Mouse (Mus musculus) G1E (cell line): ENCODE data around the gene Fosb. TPM values are rescaled to one million over a fixed set of nuclear protein-coding genes. Genes with fewer than 3 reads are reported as not detected.
A peak's percentile ranks its signal among the peaks of the same experiment; 100 is the strongest.

Source experiments
- ATAC-seq: 2 replicates; pipeline ENCODE4 v1.8.0; 2016; ENCODE audit warnings: mild to moderate bottlenecking; ENCODE audit not compliant: insufficient number of reproducible peaks, poor library complexity, low FRiP score, severe bottlenecking; ENCODE audit errors: extremely low read depth
- DNase-seq: peaks from one replicate; pipeline ENCODE4 v3.0.0; 2012; ENCODE audit warnings: low spot score
- H3K27me3 ChIP-seq: 2 replicates; pipeline ENCODE4 v1.6.1; 2012; ENCODE audit warnings: mild to moderate bottlenecking, low read length, inconsistent platforms; ENCODE audit not compliant: insufficient read depth
- H3K36me3 ChIP-seq: replicated peaks from 2 replicates; pipeline ENCODE3; 2012; ENCODE audit warnings: mild to moderate bottlenecking, inconsistent platforms
- H3K4me1 ChIP-seq: 2 replicates; pipeline ENCODE4 v1.6.1; 2012; ENCODE audit warnings: low read depth, low read length, inconsistent platforms, mixed read lengths; ENCODE audit not compliant: insufficient read depth
- H3K4me3 ChIP-seq: 2 replicates; pipeline ENCODE4 v1.5.1; 2012; ENCODE audit warnings: low read depth, mild to moderate bottlenecking, inconsistent platforms, low read length, moderate library complexity, mixed read lengths
- H3K9me3 ChIP-seq: replicated peaks from 2 replicates; pipeline ENCODE4 v1.6.1; 2012; ENCODE audit warnings: inconsistent platforms
- CTCF ChIP-seq: IDR thresholded peaks from 2 replicates; pipeline ENCODE4 v1.5.1; 2012; ENCODE audit warnings: low read depth, low read length, inconsistent platforms, mixed read lengths
- GATA1 ChIP-seq: IDR thresholded peaks from 2 replicates; pipeline ENCODE4 v1.6.1; 2012; ENCODE audit warnings: borderline replicate concordance, low read length, inconsistent platforms, mixed read lengths
- GATA2 ChIP-seq: IDR thresholded peaks from 2 replicates; pipeline ENCODE4 v1.6.1; 2012; ENCODE audit warnings: low read depth, low read length, inconsistent platforms, borderline replicate concordance
- POLR2AphosphoS5 ChIP-seq: IDR thresholded peaks from 2 replicates; pipeline ENCODE4 v1.6.1; 2012; ENCODE audit warnings: low read depth, low read length, inconsistent platforms; ENCODE audit not compliant: insufficient replicate concordance
- TAL1 ChIP-seq: conservative IDR thresholded peaks from 2 replicates; pipeline ENCODE4 v1.6.1; 2012; ENCODE audit warnings: low read depth, low read length, inconsistent platforms, mixed read lengths
- polyA plus RNA-seq: library from polyadenylated mRNA; stranded (reverse); fragments of >175 nt; gene quantifications from 2 replicates; pipeline ENCODE4 v1.2.3, GENCODE M21; 2012
- total RNA-seq, 2 experiments: library from RNA; stranded (forward) in 1 of 2; stranded (reverse) in 1 of 2; fragments of 200-1000 nt in 1 of 2; fragments of >200 nt in 1 of 2; fragmentation: Nextera tagmentation in 1 of 2; gene quantifications; 2 replicates each; pipeline ENCODE4 v1.2.3; 2014 to 2017

Gene Fosb
- total and polyA plus RNA-seq, 3 experiments = 0.38 to 0.61 TPM; not detected in 1

DNA sequence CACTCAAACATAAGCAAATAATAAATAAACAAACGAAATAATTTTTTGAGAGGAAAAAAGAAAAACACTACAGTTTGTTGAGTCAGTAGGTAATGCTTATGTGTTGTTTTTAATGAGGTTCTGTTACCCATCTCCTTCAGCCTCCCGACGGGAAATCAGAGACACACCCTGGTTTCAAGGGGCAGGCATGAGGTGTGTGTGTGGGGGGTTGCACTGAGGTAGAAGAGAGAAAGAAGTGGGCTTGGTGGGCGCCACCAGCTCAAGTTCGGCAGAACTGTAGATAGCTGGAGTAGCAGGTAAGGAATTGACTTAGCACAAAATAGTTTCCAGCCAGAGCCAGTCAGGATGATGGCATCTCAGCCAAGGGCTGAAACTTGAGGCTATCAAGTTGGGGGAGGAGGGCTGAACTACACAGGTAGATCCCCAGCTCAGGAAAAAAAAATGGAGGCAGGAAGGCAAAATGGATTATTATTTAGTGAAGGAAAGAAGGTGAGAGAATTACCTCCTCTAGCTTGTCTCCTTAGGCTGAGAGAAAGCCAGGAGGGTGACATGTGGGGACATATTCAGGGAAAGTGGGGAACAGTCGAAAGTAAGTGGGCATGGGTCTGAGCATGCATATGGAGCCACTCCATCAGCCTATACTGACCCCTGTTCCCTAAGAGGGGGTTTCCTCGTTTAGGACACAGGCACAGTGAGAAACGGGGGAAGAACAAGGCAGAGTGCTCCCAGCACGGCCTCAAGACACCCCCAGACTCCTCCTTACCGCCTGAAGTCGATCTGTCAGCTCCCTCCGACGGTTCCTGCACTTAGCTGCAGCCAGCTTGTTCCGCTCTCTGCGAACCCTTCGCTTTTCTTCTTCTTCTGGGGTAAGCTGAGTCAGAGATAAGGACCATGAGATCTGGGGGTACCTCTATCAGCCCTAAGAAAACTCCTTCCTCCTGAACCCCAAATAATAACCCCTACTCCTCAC, 3.8 kb downstream of the Fosb start:
- TF ChIP-seq POLR2AphosphoS5 (no peak), TAL1 (no peak), GATA1 (no peak), GATA2 (no peak), CTCF (no peak)
- H3K36me3 ChIP-seq = no peaks in the 10 kb centered on the region
- ATAC-seq (no peak), DNase-seq (no peak)
- peaks cover 35% of the 10 kb centered on the region for H3K27me3 ChIP-seq
- H3K4me1 ChIP-seq = peaks cover 58% of the 10 kb centered on the region
- no peak overlapping the region for H3K4me3 ChIP-seq
- no peaks in the 10 kb centered on the region for H3K9me3 ChIP-seq

GRCm38 (mm10) chr7:19305413-19305735, 4.5 kb downstream of the Fosb start:
- H3K9me3 ChIP-seq = no peaks in the 10 kb centered on the region
- no peak overlapping the region for H3K4me3 ChIP-seq
- DNase-seq (no peak), ATAC-seq (no peak)
- TF ChIP-seq TAL1 = no peak
- TF ChIP-seq GATA2 = no peak
- no peak for TF ChIP-seq GATA1
- no peak for TF ChIP-seq POLR2AphosphoS5
- no peak for TF ChIP-seq CTCF
- peaks cover 35% of the 10 kb centered on the region for H3K27me3 ChIP-seq
- H3K4me1 ChIP-seq = peaks cover 58% of the 10 kb centered on the region
- H3K36me3 ChIP-seq = no peaks in the 10 kb centered on the region

DNA sequence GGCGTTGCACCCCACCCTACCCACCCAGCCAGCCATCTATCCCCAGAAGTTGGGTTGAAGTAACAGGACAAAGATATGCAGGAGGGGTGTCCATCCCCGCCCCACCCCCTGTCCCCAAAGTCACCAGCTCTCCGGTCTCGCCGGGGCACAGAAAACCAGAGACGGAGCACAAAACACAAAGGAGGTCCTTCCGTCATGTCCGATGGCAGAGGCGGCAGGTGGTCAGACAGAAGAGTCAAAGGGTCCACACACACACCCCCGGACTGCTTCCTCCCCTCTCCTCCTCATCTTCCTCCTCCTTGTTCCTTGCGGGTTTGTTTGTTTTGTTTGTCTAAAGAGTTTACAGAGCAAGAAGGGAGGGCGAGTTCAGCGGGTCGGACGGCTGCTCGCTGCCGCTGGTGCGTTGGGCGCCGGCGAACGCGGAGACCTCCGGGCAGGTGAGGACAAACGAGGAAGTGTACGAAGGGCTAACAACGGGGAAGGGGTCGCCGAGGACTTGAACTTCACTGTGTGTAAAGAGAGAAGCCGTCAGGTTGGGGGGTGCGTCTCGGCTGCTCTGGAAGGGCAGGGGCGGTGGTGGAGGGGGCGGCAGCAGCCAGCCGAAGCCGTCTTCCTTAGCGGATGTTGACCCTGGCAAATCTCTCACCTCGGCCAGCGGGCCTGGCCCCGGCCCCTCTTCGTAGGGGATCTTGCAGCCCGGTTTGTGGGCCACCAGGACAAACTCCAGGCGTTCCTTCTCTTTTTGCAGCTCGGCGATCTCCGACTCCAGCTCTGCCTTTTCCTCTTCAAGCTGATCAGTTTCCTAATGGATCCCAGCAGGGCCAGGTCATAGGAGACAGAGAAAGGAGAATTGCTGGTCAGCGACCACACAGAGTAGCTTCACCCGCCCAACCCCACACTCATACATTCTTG, 5.1 kb downstream of the Fosb start:
- DNase-seq (no peak), ATAC-seq (no peak)
- peaks cover 35% of the 10 kb centered on the region for H3K27me3 ChIP-seq
- TF ChIP-seq CTCF (no peak), TAL1 (no peak), GATA2 (no peak), GATA1 (no peak), POLR2AphosphoS5 (no peak)
- no peak overlapping the region for H3K4me3 ChIP-seq
- H3K4me1 ChIP-seq = peaks cover 57% of the 10 kb centered on the region
- H3K36me3 ChIP-seq = no peaks in the 10 kb centered on the region
- no peaks in the 10 kb centered on the region for H3K9me3 ChIP-seq

- ATAC-seq = no peak
- Histone ChIP-seq H3K36me3 (no peaks in the 10 kb centered on the region), H3K4me3 (no peak overlapping the region; the same call in 1 of the 2 replicates), H3K4me1 (peaks cover 49% of the 10 kb centered on the region), H3K27me3 (peaks cover 35% of the 10 kb centered on the region), H3K9me3 (no peaks in the 10 kb centered on the region)
- no peak for DNase-seq
- no peak for TF ChIP-seq GATA2
- peak; percentile 78 for TF ChIP-seq CTCF
Observed at GRCm38 (mm10) chr7:19303770-19304169, 6.1 kb downstream of the Fosb start.

DNA sequence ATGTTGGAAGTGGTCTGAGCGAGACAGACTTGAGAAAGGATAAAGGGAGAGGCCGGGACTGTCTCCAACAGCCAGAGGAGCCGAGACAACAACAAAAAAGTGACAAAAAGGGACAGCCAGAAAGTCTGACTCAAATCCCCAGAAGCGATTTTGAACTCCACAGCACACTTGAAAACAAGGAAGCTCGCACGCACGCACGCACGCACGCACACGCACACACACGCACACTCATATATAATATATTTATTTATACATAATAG, 6.9 kb downstream of the Fosb start:
- Histone ChIP-seq H3K4me3 (no peak overlapping the region), H3K9me3 (no peaks in the 10 kb centered on the region), H3K27me3 (peaks cover 35% of the 10 kb centered on the region), H3K36me3 (no peaks in the 10 kb centered on the region), H3K4me1 (peaks cover 44% of the 10 kb centered on the region)
- DNase-seq (no peak), ATAC-seq (no peak)
- TF ChIP-seq CTCF (no peak), GATA1 (no peak), TAL1 (no peak), POLR2AphosphoS5 (no peak), GATA2 (no peak)

- Histone ChIP-seq H3K9me3 (no peaks in the 10 kb centered on the region), H3K36me3 (no peaks in the 10 kb centered on the region), H3K27me3 (peaks cover 35% of the 10 kb centered on the region), H3K4me1 (peaks cover 39% of the 10 kb centered on the region), H3K4me3 (no peak overlapping the region)
- DNase-seq (no peak), ATAC-seq (no peak)
- TF ChIP-seq CTCF = no peak
- no peak for TF ChIP-seq POLR2AphosphoS5
- TF ChIP-seq GATA2 = no peak
- no peak for TF ChIP-seq GATA1
- TF ChIP-seq TAL1 = no peak
Observed at GRCm38 (mm10) chr7:19302264-19303045, 7.4 kb downstream of the Fosb start.
